Mouse (Mus musculus): ENCODE data around the gene Olfr1019. TPM values are rescaled to one million over a fixed set of nuclear protein-coding genes. Genes with fewer than 3 reads are reported as not detected.

The Olfr1019 gene
- 0.08 TPM in 1 of 2 replicates, not detected in the other for polyA plus RNA-seq (2012; rRNA removed)

GRCm38 (mm10) chr2:85845383-85845782 lies at the start of gene Olfr1019:
Olfr1019 (minus strand) TSS chr2:85845483.
- no peak for DNase-seq (ENCODE audit: low read depth)
- TF ChIP-seq POLR2A (IDR thresholded peaks at IDR 0.05; ENCODE audit: borderline replicate concordance, extremely low read depth, insufficient read depth, insufficient read length, poor library complexity, severe bottlenecking): no peak
- no peak for TF ChIP-seq CTCF (IDR thresholded peaks at IDR 0.05; ENCODE audit: borderline replicate concordance, extremely low read depth, insufficient read depth, insufficient read length)

GRCm38 (mm10) chr2:85885340-85885739 lies 40.1 kb upstream of the Olfr1019 start, which contains the start of gene Olfr1023:
Olfr1023 (plus strand) TSS chr2:85885640.
- no peak for TF ChIP-seq POLR2A (IDR thresholded peaks at IDR 0.05; ENCODE audit: borderline replicate concordance, extremely low read depth, insufficient read depth, insufficient read length, poor library complexity, severe bottlenecking)
- TF ChIP-seq CTCF (IDR thresholded peaks at IDR 0.05; ENCODE audit: borderline replicate concordance, extremely low read depth, insufficient read depth, insufficient read length): no peak
- DNase-seq (ENCODE audit: low read depth): no peak

GRCm38 (mm10) chr2:85868294-85868693 lies 23.0 kb upstream of the Olfr1019 start, which contains the start of gene Olfr1022:
Olfr1022 (plus strand) TSS chr2:85868594.
- no peak for DNase-seq (ENCODE audit: low read depth)
- no peak for TF ChIP-seq POLR2A (IDR thresholded peaks at IDR 0.05; ENCODE audit: borderline replicate concordance, extremely low read depth, insufficient read depth, insufficient read length, poor library complexity, severe bottlenecking)
- no peak for TF ChIP-seq CTCF (IDR thresholded peaks at IDR 0.05; ENCODE audit: borderline replicate concordance, extremely low read depth, insufficient read depth, insufficient read length)

GRCm38 (mm10) chr2:85846730-85847129 lies 1.4 kb upstream of the Olfr1019 start, which contains the start of gene Olfr1020:
Olfr1020 (plus strand) TSS chr2:85847030.
- TF ChIP-seq CTCF (IDR thresholded peaks at IDR 0.05; ENCODE audit: borderline replicate concordance, extremely low read depth, insufficient read depth, insufficient read length) (no peak), POLR2A (IDR thresholded peaks at IDR 0.05; ENCODE audit: borderline replicate concordance, extremely low read depth, insufficient read depth, insufficient read length, poor library complexity, severe bottlenecking) (no peak)

DNA sequence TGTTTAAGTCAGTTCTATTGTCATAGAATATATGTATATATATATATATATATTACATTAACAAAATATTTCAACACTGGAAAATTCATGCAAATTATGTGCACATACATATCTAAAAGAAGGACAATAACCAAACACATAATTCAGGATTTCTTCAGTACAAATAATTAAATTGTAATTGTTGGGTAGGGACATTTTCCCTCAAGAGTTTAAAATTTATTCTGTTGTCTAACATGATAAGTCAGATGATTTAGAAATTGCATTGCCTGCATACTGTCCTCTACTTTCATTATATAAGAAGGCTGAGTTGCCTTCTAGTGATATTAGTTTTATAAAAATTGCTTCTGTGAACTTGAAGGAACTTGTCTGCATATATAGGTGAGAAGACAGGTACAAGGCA lies 27.1 kb downstream of the Olfr1019 start, which contains the start of gene Olfr1018:
TSS of gene Olfr1018 (plus strand) at position 301 of the 400 bp plus-strand sequence.
- no peak for DNase-seq (ENCODE audit: low read depth)
- TF ChIP-seq POLR2A (IDR thresholded peaks at IDR 0.05; ENCODE audit: borderline replicate concordance, extremely low read depth, insufficient read depth, insufficient read length, poor library complexity, severe bottlenecking) (no peak), CTCF (IDR thresholded peaks at IDR 0.05; ENCODE audit: borderline replicate concordance, extremely low read depth, insufficient read depth, insufficient read length) (no peak)

More at GRCm38 (mm10) chr2:85846730-85847129, 1.4 kb upstream of the Olfr1019 start, which contains the start of gene Olfr1020:
- DNase-seq (ENCODE audit: low read depth): no peak

DNA sequence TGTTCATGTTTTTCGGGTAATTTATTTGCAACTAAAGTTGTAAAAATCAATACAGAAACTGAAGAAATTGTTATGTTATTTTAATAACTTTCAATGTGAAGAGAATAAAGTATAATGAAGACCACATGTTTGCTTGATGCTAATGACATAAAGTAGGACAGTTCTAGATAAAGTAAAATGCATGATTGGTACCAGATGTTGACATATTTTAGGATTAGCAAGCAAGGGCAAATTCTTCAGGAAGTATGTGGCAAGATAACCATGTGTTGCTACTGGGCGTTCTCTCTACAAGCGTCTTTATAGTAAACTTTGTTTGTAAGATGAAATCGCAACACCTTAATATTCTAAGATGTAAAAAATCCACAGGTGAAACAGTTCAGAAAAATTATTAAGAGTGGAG lies 40.8 kb downstream of the Olfr1019 start:
- DNase-seq (ENCODE audit: low read depth): no peak
- TF ChIP-seq POLR2A (IDR thresholded peaks at IDR 0.05; ENCODE audit: borderline replicate concordance, extremely low read depth, insufficient read depth, insufficient read length, poor library complexity, severe bottlenecking) (no peak), CTCF (IDR thresholded peaks at IDR 0.05; ENCODE audit: borderline replicate concordance, extremely low read depth, insufficient read depth, insufficient read length) (no peak)

- TF ChIP-seq POLR2A (IDR thresholded peaks at IDR 0.05; ENCODE audit: borderline replicate concordance, extremely low read depth, insufficient read depth, insufficient read length, poor library complexity, severe bottlenecking) (no peak), CTCF (IDR thresholded peaks at IDR 0.05; ENCODE audit: borderline replicate concordance, extremely low read depth, insufficient read depth, insufficient read length) (no peak)
- DNase-seq (ENCODE audit: low read depth): no peak
Measured at GRCm38 (mm10) chr2:85802444-85802843, 42.8 kb downstream of the Olfr1019 start, which contains the start of gene Olfr1016. Olfr1016 (minus strand) TSS chr2:85802544.

GRCm38 (mm10) chr2:85792331-85792730 lies 53.0 kb downstream of the Olfr1019 start:
- TF ChIP-seq CTCF (IDR thresholded peaks at IDR 0.05; ENCODE audit: borderline replicate concordance, extremely low read depth, insufficient read depth, insufficient read length) (no peak), POLR2A (IDR thresholded peaks at IDR 0.05; ENCODE audit: borderline replicate concordance, extremely low read depth, insufficient read depth, insufficient read length, poor library complexity, severe bottlenecking) (no peak)
- peak; percentile 37 for DNase-seq (ENCODE audit: low read depth)

Other genes starting within 250 kb of the Olfr1019 start
- not detected in 2 replicates for gene Olfr1000, start 233.6 kb downstream of the Olfr1019 start, polyA plus RNA-seq (2012; rRNA removed)
- not detected in 2 replicates for gene Olfr1002, start 194.8 kb downstream of the Olfr1019 start, polyA plus RNA-seq (2012; rRNA removed)
- not detected in 2 replicates for gene Olfr154, start 181.0 kb downstream of the Olfr1019 start, polyA plus RNA-seq (2012; rRNA removed)
- gene Olfr1006, start 166.7 kb downstream of the Olfr1019 start, polyA plus RNA-seq (2012; rRNA removed): not detected in 2 replicates
- not detected in 2 replicates for gene Olfr1008, start 156.1 kb downstream of the Olfr1019 start, polyA plus RNA-seq (2012; rRNA removed)
- not detected in 2 replicates for gene Olfr1009, start 130.1 kb downstream of the Olfr1019 start, polyA plus RNA-seq (2012; rRNA removed)
- gene Olfr1012, start 82.7 kb downstream of the Olfr1019 start, polyA plus RNA-seq (2012; rRNA removed): not detected in 2 replicates
- not detected in 2 replicates for gene Olfr1013, start 78.4 kb downstream of the Olfr1019 start, polyA plus RNA-seq (2012; rRNA removed)
- gene Olfr1014, start 72.8 kb downstream of the Olfr1019 start, polyA plus RNA-seq (2012; rRNA removed): not detected in 2 replicates
- gene Olfr1015, start 63.5 kb downstream of the Olfr1019 start, polyA plus RNA-seq (2012; rRNA removed): not detected in 2 replicates
- gene Olfr1016, start 42.9 kb downstream of the Olfr1019 start, polyA plus RNA-seq (2012; rRNA removed): not detected in 2 replicates
- not detected in 2 replicates for gene Olfr1018, start 27.0 kb downstream of the Olfr1019 start, polyA plus RNA-seq (2012; rRNA removed)
- gene Olfr1020, start 1.5 kb upstream of the Olfr1019 start, polyA plus RNA-seq (2012; rRNA removed): not detected in 2 replicates
- gene Olfr1022, start 23.1 kb upstream of the Olfr1019 start, polyA plus RNA-seq (2012; rRNA removed): not detected in 2 replicates
- gene Olfr1023, start 40.2 kb upstream of the Olfr1019 start, polyA plus RNA-seq (2012; rRNA removed): not detected in 2 replicates
- not detected in 2 replicates for gene Olfr1024, start 59.6 kb upstream of the Olfr1019 start, polyA plus RNA-seq (2012; rRNA removed)
- not detected in 2 replicates for gene Olfr1025-ps1, start 69.7 kb upstream of the Olfr1019 start, polyA plus RNA-seq (2012; rRNA removed)
- not detected in 2 replicates for gene Olfr1026, start 76.1 kb upstream of the Olfr1019 start, polyA plus RNA-seq (2012; rRNA removed)
- gene Olfr1028, start 105.0 kb upstream of the Olfr1019 start, polyA plus RNA-seq (2012; rRNA removed): not detected in 2 replicates
- gene Olfr1029, start 128.4 kb upstream of the Olfr1019 start, polyA plus RNA-seq (2012; rRNA removed): not detected in 2 replicates
- gene Olfr1030, start 133.8 kb upstream of the Olfr1019 start, polyA plus RNA-seq (2012; rRNA removed): not detected in 2 replicates
- not detected in 2 replicates for gene Olfr1031, start 144.8 kb upstream of the Olfr1019 start, polyA plus RNA-seq (2012; rRNA removed)
- not detected in 2 replicates for gene Olfr1032, start 160.1 kb upstream of the Olfr1019 start, polyA plus RNA-seq (2012; rRNA removed)
- gene Olfr1033, start 175.2 kb upstream of the Olfr1019 start, polyA plus RNA-seq (2012; rRNA removed): 0.04 and 0.06 TPM in 2 replicates
- gene Olfr1034, start 200.4 kb upstream of the Olfr1019 start, polyA plus RNA-seq (2012; rRNA removed): not detected in 2 replicates
- gene Olfr1036, start 228.5 kb upstream of the Olfr1019 start, polyA plus RNA-seq (2012; rRNA removed): not detected in 2 replicates
- not detected in 2 replicates for gene Olfr1037, start 241.9 kb upstream of the Olfr1019 start, polyA plus RNA-seq (2012; rRNA removed)